Mouse (Mus musculus): Measurements from ENCODE around the gene Lhfpl5.
"Not testable (repeated sequence)": the region's sequence is repeated elsewhere in the genome, so short reads cannot be mapped to it uniquely, and the experiment has no call there.

Gene Lhfpl5

DNA sequence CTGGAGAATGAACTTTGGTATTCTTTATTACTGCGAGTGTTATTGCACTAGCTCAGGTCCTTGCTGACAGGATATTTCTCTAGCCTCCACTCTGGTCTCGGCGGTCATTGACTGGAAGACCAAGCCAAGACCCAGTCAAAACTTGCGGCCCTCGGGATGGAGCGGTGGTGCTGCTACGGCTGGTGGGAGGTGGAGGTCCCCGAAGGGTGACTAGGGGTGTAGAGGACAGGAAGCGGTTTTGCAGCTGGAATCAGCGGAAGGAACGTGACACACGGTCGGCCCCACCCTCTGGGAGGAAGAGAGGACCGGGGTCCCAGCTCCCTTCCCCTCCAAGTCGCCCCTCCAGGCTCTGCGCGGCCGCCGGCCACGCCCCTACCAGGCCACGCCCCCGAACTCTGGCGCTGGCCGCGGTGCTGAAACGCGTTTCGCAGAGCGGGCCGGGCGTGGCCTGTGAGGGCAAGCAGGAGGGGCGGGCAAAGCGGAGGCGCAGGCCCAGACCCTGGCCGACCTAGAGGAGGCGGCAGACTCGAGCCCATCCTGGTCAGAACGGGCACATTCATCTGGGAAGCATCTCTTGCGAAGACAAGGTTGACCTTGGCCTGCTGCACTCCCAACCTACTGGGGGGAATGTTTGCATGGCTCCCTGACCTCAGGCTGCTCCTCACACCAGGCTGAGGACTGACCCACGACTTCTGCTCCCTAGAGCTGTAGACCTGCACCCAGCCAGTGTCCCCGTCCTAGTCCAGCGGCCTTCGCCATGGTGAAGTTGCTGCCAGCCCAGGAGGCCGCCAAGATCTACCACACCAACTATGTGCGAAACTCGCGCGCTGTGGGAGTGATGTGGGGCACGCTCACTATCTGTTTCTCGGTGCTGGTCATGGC is at the start of gene Lhfpl5:
Gene Lhfpl5 (plus strand): TSS at position 398 of the 882 bp plus-strand sequence.
- DNase-seq (ENCODE audit: low read depth, low spot score), result peak; percentile 85

GRCm38 (mm10) chr17:28527184-28528042 is 48.0 kb upstream of the Lhfpl5 start:
- no peak for DNase-seq (ENCODE audit: low read depth, low spot score)

DNA sequence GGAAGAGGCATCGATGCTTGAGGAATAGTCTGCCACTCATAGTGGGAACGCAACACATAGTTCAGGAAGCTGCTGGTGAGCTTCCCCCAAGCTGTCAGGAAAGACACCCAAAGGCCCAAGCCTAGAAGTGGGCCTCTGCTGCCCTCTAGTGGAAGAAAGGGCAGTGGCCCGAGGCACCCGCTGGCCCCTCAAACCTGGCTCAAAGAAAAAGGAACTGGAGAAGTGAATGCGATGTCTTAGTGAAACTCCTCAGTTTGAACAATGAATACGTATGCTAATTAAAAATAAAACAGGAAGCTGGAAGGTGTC is 47.4 kb upstream of the Lhfpl5 start:
- peak; percentile 82 for DNase-seq (ENCODE audit: low read depth, low spot score)

GRCm38 (mm10) chr17:28529116-28529515 is 46.3 kb upstream of the Lhfpl5 start:
- DNase-seq (ENCODE audit: low read depth, low spot score), result no peak

DNA sequence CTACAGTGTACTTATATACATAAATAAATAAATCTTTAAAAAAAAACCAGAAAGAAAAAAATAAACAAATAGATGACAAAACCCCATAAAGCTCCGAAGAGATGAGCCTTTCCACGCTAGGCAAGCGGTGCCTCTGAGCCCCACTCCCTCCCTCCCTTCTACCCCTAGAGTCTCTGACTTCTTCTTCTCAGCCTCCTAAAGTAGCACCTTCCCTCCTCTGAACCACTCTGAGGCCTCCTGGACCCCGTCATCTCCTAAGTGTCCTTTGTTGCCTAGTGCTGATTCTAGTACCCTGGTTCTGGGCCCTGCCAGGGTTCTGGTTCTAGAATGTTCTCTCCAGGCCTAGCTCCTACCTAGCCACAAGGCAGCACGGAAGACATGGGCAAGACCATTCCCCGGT is 44.9 kb upstream of the Lhfpl5 start, which contains the start of gene Armc12:
Gene Armc12 (plus strand): TSS at position 301 of the 400 bp plus-strand sequence.
- no peak for DNase-seq (ENCODE audit: low read depth, low spot score)

DNA sequence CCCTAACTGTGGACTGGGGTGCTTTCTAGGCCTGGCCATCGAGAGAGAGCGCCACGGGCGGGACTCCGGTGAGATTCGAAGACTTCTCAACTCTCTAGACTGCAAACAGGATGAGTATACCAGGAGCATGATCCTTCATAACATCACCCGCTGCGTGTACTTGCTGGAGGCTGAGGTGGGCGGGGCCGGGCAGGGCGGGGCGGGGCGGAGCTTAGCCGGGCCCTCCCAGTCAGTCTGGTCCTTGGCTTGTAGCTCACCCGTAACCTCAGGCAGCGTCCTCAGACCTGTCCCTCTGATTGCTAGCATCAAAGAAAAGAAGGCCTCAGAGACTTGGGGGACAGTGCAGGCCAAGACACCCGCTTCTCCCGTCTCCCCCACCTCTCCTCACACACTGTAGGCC is 43.5 kb upstream of the Lhfpl5 start:
- DNase-seq (ENCODE audit: low read depth, low spot score), result no peak

- no peak for DNase-seq (ENCODE audit: low read depth, low spot score)
These were observed 42.9 kb upstream of the Lhfpl5 start for GRCm38 (mm10) chr17:28532557-28532956.

DNA sequence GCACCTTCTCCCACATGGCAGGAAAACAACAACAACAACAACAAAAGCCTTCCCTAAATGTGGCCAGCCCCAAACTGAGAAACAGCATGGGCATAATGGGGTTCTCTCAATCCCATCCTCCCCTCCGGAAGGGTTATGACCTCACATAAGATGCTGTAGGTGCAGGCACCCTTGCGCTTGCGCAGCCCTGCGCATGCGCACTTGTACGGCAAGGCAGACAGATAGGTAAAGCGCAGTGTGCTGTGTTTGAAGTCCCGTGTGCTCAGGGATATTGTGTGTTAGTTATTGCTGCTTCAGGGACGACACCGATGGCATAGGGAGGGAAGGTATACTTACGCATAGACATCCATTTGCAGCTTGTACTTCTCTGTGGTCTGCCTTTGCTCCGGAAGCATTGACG is 42.1 kb upstream of the Lhfpl5 start:
- no peak for DNase-seq (ENCODE audit: low read depth, low spot score)

DNA sequence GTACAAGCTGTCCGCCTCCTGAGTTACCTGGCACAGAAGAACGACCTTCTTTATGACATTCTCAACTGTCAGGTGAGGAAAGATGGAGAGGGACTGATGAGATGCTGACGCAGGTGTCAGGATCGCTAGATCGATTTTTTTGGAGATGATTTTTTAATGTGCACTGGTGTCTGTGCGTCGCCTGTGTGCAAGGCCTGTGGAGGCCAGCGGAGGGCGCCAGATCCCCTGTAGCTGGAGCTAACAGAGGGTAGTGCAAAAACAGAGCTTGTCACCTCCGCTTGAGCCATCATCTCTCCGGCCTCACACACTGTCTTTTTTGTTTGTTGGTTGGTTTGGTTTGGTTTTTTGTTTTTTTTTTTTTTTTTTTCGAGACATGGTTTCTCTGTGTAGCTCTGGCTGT is 37.6 kb upstream of the Lhfpl5 start:
- DNase-seq (ENCODE audit: low read depth, low spot score), result no peak

- no peak for DNase-seq (ENCODE audit: low read depth, low spot score)
These were observed 28.5 kb upstream of the Lhfpl5 start for GRCm38 (mm10) chr17:28546925-28547324.

DNA sequence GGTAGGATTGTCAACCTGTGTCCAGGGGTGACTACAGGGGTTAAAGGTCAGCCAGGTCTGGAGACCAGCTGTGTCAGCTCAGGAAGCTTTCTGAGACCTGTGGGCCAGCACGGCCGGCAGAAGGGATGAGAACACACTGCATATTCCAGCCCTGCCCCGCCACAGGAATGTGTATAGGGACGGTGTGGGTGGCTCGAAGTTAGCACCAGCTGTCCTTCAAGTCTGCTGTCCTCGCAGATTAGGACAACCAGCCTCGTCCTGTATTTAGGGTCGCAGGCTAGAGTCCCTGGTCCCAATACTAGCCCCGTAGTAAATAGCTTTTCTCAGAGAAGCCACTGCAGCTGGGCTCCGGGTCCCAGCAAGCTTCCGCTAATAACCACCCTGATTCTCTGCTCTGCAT is 26.9 kb upstream of the Lhfpl5 start:
- DNase-seq (ENCODE audit: low read depth, low spot score), result no peak

- no peak for DNase-seq (ENCODE audit: low read depth, low spot score)
These were observed 26.3 kb upstream of the Lhfpl5 start, which contains the start of gene Clpsl2 for GRCm38 (mm10) chr17:28549111-28549510. Clpsl2 (plus strand) TSS chr17:28549411.

DNA sequence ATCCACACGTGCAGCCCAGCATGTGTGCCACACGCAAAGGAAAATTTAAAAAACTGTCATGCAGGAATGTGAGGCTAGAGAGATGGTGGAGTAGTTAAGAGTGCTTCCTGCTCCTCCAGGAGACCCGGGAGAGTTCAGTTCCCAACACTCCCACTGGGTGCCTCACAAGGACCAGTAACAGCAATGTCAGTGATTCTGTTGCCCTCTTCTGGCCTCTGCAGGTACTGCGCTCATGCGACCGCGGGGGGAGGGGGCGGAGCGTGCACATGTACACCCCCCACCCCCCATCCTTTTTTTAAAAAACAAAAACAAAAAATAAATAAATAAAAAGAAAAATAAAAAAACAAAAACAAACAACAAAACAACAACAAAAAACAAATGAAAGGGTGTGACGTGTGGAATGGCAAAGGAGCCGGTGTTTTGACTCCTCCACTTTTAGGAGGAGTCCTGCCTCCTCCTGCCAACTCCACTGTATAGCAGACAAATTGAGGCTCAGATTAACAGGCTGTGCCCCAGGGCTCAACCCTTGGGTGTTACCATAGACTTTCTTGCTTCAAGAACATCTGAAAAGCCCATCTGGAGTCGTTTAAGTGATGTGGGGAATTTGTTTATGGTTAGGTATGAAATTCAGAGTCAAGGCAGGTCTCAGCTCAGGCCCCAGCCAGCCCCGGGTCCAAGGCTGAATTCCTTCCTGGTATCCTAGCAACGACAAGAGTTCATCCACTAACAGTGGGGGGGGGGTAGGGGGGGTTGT is 22.2 kb upstream of the Lhfpl5 start:
- DNase-seq (ENCODE audit: low read depth, low spot score), result peak; percentile 82

GRCm38 (mm10) chr17:28554021-28554420 is 21.4 kb upstream of the Lhfpl5 start:
- not testable (repeated sequence) for DNase-seq (ENCODE audit: low read depth, low spot score)

- DNase-seq (ENCODE audit: low read depth, low spot score), result no peak
These were observed 18.6 kb upstream of the Lhfpl5 start for GRCm38 (mm10) chr17:28556635-28557396.

DNA sequence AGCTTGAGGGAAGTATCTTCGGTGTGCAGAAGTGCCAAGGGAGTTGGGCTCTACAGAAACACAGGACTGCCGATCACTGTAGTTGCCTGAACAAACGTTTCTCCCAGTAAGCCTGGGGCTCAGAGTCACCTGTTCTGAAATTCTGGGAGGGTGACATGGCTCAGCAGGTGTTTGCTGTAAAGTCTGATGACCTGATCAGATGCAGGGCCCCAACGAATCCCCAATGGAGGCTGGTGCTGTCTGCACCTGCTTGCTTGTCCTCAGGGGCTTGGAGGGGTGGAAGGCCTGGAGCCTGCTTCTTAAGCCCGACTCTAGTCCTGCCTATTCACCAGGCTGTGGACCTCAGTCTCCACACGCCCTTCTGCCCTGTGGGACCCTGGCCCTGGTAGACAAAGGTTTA is 17.7 kb upstream of the Lhfpl5 start:
- no peak for DNase-seq (ENCODE audit: low read depth, low spot score)

- no peak for DNase-seq (ENCODE audit: low read depth, low spot score)
These were observed 14.8 kb upstream of the Lhfpl5 start, which contains the start of gene Clps for GRCm38 (mm10) chr17:28560598-28560997. Clps (minus strand) TSS chr17:28560766.

- DNase-seq (ENCODE audit: low read depth, low spot score), result no peak
These were observed 13.8 kb upstream of the Lhfpl5 start for GRCm38 (mm10) chr17:28561613-28562012.

DNA sequence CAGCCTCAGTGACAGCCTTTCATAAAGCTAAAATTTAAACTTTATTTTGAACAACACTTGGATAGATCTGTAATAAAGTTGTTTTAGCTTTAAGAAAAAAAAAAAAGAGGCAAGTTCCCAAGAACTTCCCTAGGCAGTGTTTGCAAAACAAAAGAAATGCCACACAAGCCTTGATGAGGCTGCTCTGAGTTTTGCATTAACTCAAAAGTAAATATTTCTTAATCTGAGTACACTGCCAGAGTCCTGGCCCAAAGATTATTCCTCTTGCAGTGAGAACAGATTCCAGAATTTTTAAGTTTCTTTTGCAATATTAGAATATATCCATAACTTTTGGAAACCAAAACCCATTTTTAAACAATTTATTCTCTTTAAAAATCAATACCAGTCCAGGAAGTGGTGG is 10.3 kb upstream of the Lhfpl5 start:
- no peak for DNase-seq (ENCODE audit: low read depth, low spot score)

DNA sequence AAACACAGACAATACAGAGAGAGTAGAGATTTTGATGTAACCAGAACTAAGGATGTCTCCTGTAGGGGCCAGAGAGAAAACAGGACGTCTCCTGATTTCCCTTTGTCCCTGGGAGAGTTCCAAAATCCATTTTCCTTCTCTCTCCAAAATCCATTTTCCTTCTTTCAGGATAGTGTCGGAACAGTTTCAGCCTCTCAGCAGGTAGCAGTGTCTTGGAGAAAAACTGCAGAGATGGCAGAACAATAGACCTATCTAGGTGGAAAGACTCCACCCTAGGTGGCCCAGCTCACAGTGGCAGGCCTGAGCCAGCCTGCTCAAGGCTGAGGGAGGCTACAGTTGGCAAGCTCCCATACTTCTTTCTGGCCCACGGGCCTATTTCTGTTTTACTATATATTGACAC is 7.9 kb upstream of the Lhfpl5 start:
- no peak for DNase-seq (ENCODE audit: low read depth, low spot score)

GRCm38 (mm10) chr17:28571868-28572267 is 3.6 kb upstream of the Lhfpl5 start:
- DNase-seq (ENCODE audit: low read depth, low spot score), result no peak

Measured in mesoderm, embryonic 11.5 days (tissue).